Mouse (Mus musculus) liver, postnatal 0 days (tissue): ENCODE data around the gene Pgap2.
"Not testable (repeated sequence)": the region's sequence is repeated elsewhere in the genome, so short reads cannot be mapped to it uniquely, and the experiment has no call there.

Experiments used
- CTCF ChIP-seq: sonication (generic); IDR thresholded peaks from 2 replicates; pipeline ENCODE4 v1.5.1; 2016; ENCODE audit warnings: antibody characterized with exemption, low read depth
- EP300 ChIP-seq: IDR thresholded peaks from 2 replicates; pipeline ENCODE4 v1.6.1; 2016; ENCODE audit warnings: antibody characterized with exemption, low read depth, mild to moderate bottlenecking

GRCm38 (mm10) chr7:102266021-102266400 is 56.0 kb downstream of the Pgap2 start:
- not testable (repeated sequence) for TF ChIP-seq CTCF, EP300
